Mouse (Mus musculus): ENCODE measurements around the gene Slc27a3. TPM values are rescaled to one million over a fixed set of nuclear protein-coding genes. Genes with fewer than 3 reads are reported as not detected.
"Not testable (repeated sequence)": the region's sequence is repeated elsewhere in the genome, so short reads cannot be mapped to it uniquely, and the experiment has no call there.

Gene Slc27a3
- polyA plus RNA-seq, 1 experiment: 4.6 TPM

- 81% methylated on average over 4 of the region's 4 CpGs for WGBS
- DNase-seq (ENCODE audit: low read depth, low spot score): no peak
These were observed 28.3 kb downstream of the Slc27a3 start for GRCm38 (mm10) chr3:90361476-90361875.

DNA sequence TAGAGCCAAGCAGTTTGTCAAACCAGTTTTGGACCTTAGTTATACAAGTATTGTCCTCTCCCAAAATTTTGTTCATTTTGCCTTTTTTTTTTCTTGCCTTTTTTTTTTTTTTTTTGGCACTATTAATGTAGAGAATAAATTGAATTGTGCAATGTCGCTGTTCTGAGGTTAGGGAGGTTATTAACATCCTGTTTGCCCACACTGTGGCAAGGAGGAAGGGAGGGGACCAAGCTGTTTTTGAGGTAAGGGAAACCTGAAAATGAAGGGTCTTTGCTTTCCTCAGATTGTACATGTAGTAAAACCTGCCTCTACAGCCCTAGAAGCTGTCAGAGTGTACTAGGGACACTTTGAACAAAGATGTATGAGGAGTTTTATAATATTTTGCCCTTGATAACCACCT is 30.5 kb downstream of the Slc27a3 start:
- DNase-seq (ENCODE audit: low read depth, low spot score): no peak
- WGBS: 81% methylated on average over 1 of the region's 1 CpGs

DNA sequence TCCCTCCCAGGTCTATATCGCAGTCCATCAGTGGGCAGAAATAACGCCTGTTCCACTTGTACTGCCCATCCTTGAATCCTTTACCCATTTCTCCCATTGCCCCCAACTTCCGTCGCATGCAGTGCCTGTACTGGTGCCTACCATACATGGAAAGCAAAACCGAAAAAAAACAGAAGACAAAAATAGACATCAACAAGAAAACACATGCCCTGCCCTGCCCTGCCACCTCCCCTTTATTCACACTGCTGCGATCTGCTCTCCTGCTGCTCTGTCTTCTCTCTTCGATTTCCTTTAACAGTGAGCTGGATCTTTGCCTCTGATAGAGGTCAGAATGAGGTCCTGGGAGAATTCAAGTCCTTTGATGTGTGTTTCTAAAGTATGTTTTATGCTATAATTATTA is 31.8 kb downstream of the Slc27a3 start:
- WGBS: 88% methylated on average over 7 of the region's 7 CpGs
- no peak for DNase-seq (ENCODE audit: low read depth, low spot score)

DNA sequence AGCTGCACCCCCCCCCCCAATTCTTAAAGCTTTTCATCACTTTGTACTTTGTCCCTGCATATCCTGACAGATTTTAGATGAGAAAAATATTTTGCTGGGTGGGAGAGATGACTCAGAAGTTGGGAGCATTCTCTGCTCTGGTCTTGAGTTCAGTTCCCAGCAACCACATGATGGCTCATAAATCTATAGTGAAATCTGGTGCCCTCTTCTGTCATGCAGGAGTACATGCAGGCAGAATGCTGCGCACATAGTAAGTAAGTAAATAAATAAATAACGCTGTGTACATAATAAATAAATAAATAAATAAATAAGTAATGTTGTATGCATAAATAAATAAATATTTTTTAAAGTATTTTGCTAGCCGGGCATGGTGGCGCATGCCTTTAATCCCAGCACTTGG is 41.9 kb downstream of the Slc27a3 start:
- WGBS: 97% methylated on average over 4 of the region's 4 CpGs
- no peak for DNase-seq (ENCODE audit: low read depth, low spot score)

- DNase-seq (ENCODE audit: low read depth, low spot score): not testable (repeated sequence)
- 76% methylated on average over 2 of the region's 2 CpGs for WGBS
These were observed 46.9 kb downstream of the Slc27a3 start for GRCm38 (mm10) chr3:90342853-90343252.

DNA sequence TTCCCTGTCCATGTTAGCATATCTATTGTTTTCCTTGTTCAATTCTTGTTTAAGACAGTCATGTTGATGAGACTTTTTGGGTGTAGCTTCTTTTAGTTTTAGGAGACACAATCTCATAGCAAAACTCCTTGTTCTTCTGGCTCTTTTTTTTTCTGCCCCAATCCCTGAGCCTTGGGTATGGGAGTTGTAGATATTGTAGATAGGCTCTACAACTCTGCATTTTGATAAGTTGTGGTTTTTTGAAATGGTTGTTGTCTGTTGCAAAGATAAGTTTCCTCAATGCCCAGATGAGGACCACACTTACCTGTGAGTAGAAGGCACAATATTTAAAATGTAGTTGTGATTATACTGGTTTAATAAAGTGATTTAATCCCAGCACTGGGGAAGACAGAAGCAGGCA is 49.6 kb downstream of the Slc27a3 start:
- DNase-seq (ENCODE audit: low read depth, low spot score): no peak

DNA sequence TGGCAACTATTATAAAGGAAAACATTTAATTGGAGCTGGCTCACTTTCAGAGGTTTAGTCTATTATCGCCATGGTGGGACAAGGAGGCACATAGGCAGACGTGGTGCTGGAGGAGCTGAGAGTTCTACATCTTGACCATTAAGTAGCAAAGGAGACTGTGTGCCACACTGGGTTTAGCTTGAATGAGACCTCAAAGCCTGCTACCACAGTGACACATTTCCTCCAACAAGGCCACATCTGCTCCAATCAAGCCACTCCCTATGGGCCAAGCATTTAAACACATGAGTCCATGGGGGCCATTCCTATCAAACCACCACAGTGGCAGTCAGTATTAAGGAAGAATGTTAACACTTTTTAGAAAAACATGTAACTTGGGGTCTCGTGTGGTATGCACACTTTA is 51.5 kb downstream of the Slc27a3 start:
- WGBS: 42% methylated on average over 3 of the region's 3 CpGs
- no peak for DNase-seq (ENCODE audit: low read depth, low spot score)

- no peak for DNase-seq (ENCODE audit: low read depth, low spot score)
These were observed 54.2 kb downstream of the Slc27a3 start for GRCm38 (mm10) chr3:90335517-90335916.

Other genes starting within 250 kb of the Slc27a3 start
- 2,294 and 2,765 TPM in 2 replicates for gene Rps27, start 176.3 kb downstream of the Slc27a3 start, polyA plus RNA-seq (2012; rRNA removed)
- gene Rab13, start 176.2 kb downstream of the Slc27a3 start, polyA plus RNA-seq (2012; rRNA removed): 2.9 and 3.6 TPM in 2 replicates
- gene Jtb, start 158.3 kb downstream of the Slc27a3 start, polyA plus RNA-seq (2012; rRNA removed): 53.6 and 59.5 TPM in 2 replicates
- gene Creb3l4, start 146.4 kb downstream of the Slc27a3 start, polyA plus RNA-seq (2012; rRNA removed): 13.6 and 18.6 TPM in 2 replicates
- gene Slc39a1, start 141.8 kb downstream of the Slc27a3 start, polyA plus RNA-seq (2012; rRNA removed): 76.1 and 83.3 TPM in 2 replicates
- gene Crtc2, start 135.8 kb downstream of the Slc27a3 start, polyA plus RNA-seq (2012; rRNA removed): 25.7 and 33.4 TPM in 2 replicates
- 7.6 and 12.7 TPM in 2 replicates for gene Dennd4b, start 124.8 kb downstream of the Slc27a3 start, polyA plus RNA-seq (2012; rRNA removed)
- gene Gatad2b, start 96.8 kb downstream of the Slc27a3 start, polyA plus RNA-seq (2012; rRNA removed): 7.7 and 13.4 TPM in 2 replicates
- gene Ints3, start 43.7 kb upstream of the Slc27a3 start, polyA plus RNA-seq (2012; rRNA removed): 28.7 and 32.2 TPM in 2 replicates
- 6.1 and 10.1 TPM in 2 replicates for gene Npr1, start 75.9 kb upstream of the Slc27a3 start, polyA plus RNA-seq (2012; rRNA removed)
- gene Ilf2, start 86.2 kb upstream of the Slc27a3 start, polyA plus RNA-seq (2012; rRNA removed): 21.4 and 23.6 TPM in 2 replicates
- 13.6 and 14.2 TPM in 2 replicates for gene Snapin, start 101.1 kb upstream of the Slc27a3 start, polyA plus RNA-seq (2012; rRNA removed)
- gene Chtop, start 119.6 kb upstream of the Slc27a3 start, polyA plus RNA-seq (2012; rRNA removed): 35.2 and 38.0 TPM in 2 replicates
- 44.1 and 52.5 TPM in 2 replicates for gene S100a1, start 124.5 kb upstream of the Slc27a3 start, polyA plus RNA-seq (2012; rRNA removed)
- 36.9 and 50.0 TPM in 2 replicates for gene S100a13, start 124.5 kb upstream of the Slc27a3 start, polyA plus RNA-seq (2012; rRNA removed)
- gene S100a14, start 136.9 kb upstream of the Slc27a3 start, polyA plus RNA-seq (2012; rRNA removed): 5.5 and 6.4 TPM in 2 replicates
- gene S100a16, start 147.3 kb upstream of the Slc27a3 start, polyA plus RNA-seq (2012; rRNA removed): 75.2 and 122 TPM in 2 replicates
- 0.76 TPM in 1 of 2 replicates, not detected in the other for gene S100a3, start 170.6 kb upstream of the Slc27a3 start, polyA plus RNA-seq (2012; rRNA removed)
- not detected in 2 replicates for gene S100a2, start 200.3 kb upstream of the Slc27a3 start, polyA plus RNA-seq (2012; rRNA removed)
- gene Gm42674, start 212.0 kb upstream of the Slc27a3 start, polyA plus RNA-seq (2012; rRNA removed): not detected in 2 replicates
- 8.3 and 8.7 TPM in 2 replicates for gene S100a4, start 213.8 kb upstream of the Slc27a3 start, polyA plus RNA-seq (2012; rRNA removed)
- not detected in 2 replicates for gene S100a5, start 218.6 kb upstream of the Slc27a3 start, polyA plus RNA-seq (2012; rRNA removed)
- 345 and 383 TPM in 2 replicates for gene S100a6, start 222.9 kb upstream of the Slc27a3 start, polyA plus RNA-seq (2012; rRNA removed)

Measured in large intestine, adult 2 months (tissue).